Mouse (Mus musculus) E14TG2a.4 (cell line): ENCODE measurements around the gene Tspan3.

Source experiments
- CTCF ChIP-seq: conservative IDR thresholded peaks from 2 replicates; pipeline ENCODE4 v1.5.1; 2014; ENCODE audit warnings: low read length
- NANOG ChIP-seq: IDR thresholded peaks from 2 replicates; pipeline ENCODE4 v1.6.1; 2014; ENCODE audit warnings: borderline replicate concordance, low read length, mixed read lengths

GRCm38 (mm10) chr9:56154572-56154971, 10.7 kb downstream of the Tspan3 start:
- TF ChIP-seq CTCF: no peak
- no peak for TF ChIP-seq NANOG
